Mouse (Mus musculus) ES-E14 (cell line): ENCODE data around the gene Bicdl1.

Source experiments
- CHD2 ChIP-seq: IDR thresholded peaks from 2 replicates; pipeline ENCODE4 v1.6.1; 2014; ENCODE audit warnings: mild to moderate bottlenecking, low read depth, low read length, inconsistent platforms
- HCFC1 ChIP-seq: IDR thresholded peaks from 2 replicates; pipeline ENCODE4 v1.6.1; 2012; ENCODE audit warnings: low read length, inconsistent platforms, borderline replicate concordance; ENCODE audit not compliant: insufficient read depth
- MAFK ChIP-seq: IDR thresholded peaks from 2 replicates; pipeline ENCODE4 v1.6.1; 2014; ENCODE audit warnings: mild to moderate bottlenecking, low read depth, low read length, inconsistent platforms; ENCODE audit not compliant: insufficient read depth
- ZC3H11A ChIP-seq: IDR thresholded peaks from 2 replicates; pipeline ENCODE4 v1.6.1; 2012; ENCODE audit warnings: low read depth, mild to moderate bottlenecking, inconsistent platforms, low read length, borderline replicate concordance
- ZNF384 ChIP-seq: IDR thresholded peaks from 2 replicates; pipeline ENCODE4 v1.6.1; 2012; ENCODE audit warnings: low read depth, low read length, inconsistent platforms

GRCm38 (mm10) chr5:115666366-115667065, 64.9 kb downstream of the Bicdl1 start:
- TF ChIP-seq ZNF384 (no peak), ZC3H11A (no peak), CHD2 (no peak), HCFC1 (no peak), MAFK (no peak)
